Mouse (Mus musculus) cerebellum, postnatal 14 days (tissue): ENCODE results near the gene Mllt11.

Source experiments
- DNase-seq, 2 experiments: peaks; one replicate each; pipeline ENCODE4 v3.0.0; 2021; ENCODE audit warnings: mixed read lengths in 2 of 2

Mllt11 gene

DNA sequence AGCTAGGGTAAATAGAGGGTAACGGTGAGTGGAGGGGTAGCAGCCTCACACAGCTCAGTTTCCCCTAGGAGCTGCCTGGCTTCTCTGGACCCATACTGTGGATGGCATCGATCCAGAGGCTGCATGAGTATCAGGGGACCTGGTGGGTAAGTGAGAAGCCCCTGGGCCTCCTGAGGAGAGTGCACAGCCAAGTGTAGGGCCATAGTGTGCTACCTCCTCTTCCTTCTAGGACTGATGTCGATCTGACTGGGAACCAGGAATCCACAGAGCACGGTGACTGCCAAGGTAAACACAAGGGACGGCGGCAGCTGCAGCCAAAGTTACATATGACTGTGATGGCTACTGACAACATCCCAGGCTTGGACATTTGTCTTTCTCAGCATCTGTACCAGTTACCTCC is 60.9 kb downstream of the Mllt11 start:
- DNase-seq: no peak

DNA sequence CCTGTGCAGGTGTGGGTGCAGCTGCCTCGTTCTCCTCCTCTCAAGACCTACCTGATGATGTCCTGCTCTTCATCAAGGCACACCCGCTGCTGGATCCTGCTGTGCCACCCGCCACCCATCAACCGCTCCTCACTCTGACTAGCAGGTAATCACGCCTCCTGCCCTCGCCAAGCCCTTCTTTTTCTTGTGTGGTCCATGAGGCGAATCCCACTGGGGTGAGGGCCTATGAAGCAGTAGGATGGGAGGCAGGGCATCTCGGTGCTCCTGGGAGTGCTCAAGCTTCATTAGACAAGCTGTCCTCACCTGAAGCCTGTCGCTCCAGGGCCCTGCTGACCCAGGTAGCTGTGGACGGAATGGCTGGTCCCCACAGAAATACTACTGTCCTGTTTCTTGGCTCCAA is 62.0 kb downstream of the Mllt11 start:
- no peak for DNase-seq
